Mouse (Mus musculus) T-cell, adult 2 months (primary cell): ENCODE data around the gene Ppp1r3g.
"Not testable (repeated sequence)": the region's sequence is repeated elsewhere in the genome, so short reads cannot be mapped to it uniquely, and the experiment has no call there.

Experiments
- DNase-seq: peaks from one replicate; pipeline ENCODE4 v3.0.0; 2022; ENCODE audit warnings: low spot score

Ppp1r3g gene

DNA sequence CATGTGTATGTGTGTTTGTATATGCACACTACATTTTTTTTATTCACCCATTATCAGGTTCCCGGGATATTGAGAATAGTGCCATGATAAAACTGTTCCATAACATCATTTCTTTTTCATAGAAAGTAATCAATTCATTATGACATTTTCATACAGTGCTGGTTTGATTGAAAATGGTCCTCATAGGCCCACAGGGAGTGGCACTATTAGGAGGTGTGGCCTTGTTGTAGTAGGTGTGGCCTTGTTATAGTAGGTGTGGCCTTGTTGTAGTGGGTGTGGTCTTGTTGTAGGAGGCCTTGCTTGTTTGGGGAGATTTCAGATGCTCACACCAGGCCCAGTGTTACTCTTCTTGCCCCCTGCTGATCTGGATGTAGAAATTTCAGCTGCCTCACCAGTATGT, at the start of gene Ppp1r3g:
TSS of gene Ppp1r3g (plus strand) at position 301 of the 400 bp plus-strand sequence.
- no peak for DNase-seq

DNA sequence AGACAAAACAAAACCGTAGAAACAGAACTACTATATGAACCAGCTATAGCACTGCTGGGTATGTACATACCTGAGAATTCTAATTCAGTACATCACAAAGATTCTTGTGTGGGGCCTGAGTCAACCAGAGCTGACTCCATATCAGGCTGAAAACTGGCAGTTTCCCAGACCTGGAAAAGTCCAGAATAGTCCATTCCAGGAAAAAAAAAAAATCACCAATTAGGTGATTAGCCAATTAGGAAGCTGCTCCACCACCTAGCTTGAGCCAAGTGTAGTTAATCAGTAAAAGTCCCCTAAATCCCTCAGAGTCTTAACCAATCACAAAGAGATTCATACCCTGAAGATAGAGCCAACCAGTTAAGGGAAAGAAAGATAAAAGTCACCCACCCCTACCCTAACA, 47.2 kb upstream of the Ppp1r3g start:
- no peak for DNase-seq

DNA sequence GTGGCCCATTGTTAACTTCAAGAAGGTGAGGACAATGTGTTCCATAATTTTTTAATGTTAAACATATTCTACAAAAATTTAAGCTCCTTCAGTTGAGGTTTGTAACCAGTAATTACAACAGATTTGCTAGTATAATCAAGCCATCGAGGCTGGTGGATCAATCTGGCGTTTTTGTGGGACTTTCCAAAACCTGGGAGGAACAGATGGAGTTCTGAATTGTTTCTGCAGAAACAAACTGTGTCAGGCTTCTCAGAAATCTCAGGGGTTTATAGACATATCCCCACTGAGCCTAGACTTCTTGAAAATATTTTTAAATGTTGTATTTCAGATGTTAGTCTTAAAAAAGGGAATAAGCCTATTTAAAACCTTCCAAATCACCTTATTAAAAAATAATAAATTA, 20.6 kb upstream of the Ppp1r3g start:
- DNase-seq: no peak

DNA sequence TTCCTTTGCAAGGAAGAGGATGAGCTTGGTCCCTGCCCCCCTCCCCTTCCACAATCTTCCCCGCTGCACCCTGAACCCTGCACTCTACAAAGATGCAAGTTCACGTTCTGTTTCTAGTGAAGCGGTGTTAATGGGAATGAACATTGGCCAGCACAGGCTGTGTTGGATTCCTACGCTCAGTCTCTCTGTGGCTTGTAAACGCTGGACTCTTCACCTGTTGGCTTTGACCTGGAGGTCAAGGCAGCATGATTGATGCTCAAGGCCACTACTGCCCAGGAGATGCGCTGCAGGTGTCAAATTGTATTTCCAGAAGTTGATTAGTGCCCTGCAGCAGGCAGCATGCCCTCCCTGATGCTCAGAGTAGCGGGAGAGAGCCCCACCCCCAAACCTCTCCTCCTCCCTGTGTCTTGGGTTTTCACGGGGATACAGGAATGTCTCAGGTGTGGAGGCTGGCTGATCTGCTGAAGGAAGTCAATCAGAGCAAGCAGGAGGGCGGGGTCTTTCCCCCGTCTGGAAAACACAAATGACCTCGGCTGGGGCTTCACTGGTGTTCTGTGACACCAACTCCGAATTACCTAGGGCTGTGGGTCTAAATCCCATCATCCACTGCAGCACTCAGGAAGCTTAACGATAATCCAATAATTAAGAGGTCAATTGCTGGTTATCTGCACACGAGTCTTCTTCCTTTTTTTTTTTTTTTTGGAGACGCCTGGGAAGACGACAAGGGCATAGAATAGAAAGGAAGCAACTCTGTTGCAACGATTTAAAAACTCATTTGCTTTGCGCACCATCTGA, 18.6 kb upstream of the Ppp1r3g start:
- no peak for DNase-seq

DNA sequence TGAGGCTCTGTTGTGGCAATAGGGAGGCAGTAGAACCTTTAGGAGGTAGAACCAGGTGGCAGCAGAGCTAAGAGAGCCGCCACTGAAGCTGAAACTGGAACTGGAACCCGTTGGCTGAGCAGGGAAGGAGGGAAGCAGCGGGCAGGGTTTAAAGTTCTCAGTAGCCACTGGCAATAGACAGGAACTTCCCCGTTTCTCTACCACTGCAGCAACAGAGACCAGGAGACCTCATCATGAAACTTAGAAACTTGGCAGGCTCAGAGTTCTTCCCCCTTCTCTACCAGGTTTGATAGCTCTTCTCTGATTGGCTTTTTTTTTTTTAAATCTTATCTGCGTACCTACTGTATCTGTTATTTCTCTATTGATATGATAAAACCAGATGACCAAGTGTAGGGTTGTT, 17.7 kb upstream of the Ppp1r3g start:
- no peak for DNase-seq

DNA sequence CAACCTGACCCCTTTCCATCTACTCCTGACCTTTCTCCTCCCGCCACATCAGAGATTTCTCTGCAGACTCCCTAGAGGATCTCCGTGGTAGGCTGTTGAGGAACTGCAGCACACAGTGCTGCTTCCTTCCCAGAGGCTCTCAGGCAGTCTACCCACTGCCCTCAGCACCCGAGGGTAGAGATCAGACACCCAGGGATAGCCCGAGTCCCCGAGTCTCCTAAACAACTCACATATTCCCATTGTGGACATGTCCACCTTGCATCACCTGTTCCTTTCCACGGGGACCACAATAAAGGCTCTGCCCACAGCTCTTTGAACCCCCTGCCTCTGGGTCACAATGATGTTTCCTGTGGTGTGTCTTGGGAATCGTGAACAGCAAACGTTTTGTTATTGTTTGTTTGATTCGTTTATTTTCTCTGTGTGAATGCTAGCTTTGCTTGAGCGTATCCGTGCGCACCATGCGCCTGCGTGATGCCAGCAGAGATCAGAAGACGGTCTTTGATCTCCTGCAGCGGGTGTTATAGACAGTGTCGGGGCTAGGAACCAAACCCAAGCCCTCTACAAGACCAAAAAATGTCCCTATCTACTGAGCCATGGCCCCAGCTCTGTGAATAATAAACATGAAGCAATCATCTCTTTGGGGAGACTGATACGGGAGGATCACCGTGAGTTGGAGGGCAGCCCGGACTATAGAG, 11.8 kb upstream of the Ppp1r3g start:
- no peak for DNase-seq

DNA sequence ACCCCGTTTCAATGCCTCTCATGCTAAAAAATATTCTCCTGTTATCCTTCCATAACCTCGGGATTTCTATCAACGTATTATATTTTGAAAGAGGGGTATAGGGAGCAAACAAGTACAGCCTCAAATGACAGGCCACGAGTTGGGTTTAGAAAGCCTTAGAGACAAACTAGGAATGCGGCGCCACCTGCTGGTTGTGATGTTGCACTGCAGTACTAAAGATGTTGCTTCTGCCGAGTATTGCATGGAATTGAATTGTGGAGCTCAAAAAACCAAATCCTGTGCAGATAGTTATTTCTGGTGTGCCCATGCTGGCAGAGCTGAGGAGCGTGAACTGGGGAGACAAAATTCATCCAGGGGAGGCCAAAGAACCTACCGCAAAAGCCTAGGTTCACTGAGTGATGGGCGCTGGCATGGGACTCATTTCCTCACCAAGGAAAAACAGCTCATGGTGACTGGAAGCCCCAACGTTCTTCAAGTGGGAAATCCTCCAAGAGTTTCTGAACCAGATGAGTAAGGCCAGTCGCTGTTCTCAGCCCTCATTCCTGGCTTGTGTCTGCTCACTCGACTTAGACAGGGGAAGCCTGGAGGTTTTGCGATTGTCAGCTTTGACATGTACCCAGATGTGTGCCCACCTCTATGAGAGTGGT, 11.2 kb upstream of the Ppp1r3g start:
- DNase-seq: peak; percentile 33

DNA sequence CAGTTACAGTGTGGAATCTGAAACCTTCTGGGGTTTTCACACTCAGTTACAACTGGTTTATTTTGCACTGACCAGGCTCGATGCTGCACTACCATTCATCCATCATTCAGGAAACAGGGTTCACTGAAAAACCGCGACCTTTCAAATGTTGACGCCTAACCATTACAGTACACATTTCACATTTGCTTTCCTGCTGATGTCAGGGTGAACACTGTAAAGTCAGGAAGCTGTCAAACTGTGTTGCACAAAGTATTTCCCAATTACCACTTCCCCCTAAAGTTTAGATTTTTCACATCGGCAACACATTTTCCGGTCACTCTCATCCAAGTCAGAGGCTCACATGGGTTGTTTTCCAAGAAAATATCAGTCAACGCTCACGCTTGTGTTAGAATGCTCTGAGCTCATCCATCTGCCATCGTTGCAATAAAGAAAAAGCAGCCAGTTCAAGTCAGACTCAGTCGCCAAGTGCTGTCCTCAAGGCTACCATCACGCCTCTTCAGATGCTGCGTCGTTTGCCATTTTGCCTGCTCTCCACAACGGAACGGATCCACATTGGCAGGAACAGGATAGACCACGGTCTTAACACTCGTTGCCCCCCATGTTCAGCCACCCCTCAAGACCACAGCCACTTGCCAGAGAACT, 8.7 kb upstream of the Ppp1r3g start:
- no peak for DNase-seq

DNA sequence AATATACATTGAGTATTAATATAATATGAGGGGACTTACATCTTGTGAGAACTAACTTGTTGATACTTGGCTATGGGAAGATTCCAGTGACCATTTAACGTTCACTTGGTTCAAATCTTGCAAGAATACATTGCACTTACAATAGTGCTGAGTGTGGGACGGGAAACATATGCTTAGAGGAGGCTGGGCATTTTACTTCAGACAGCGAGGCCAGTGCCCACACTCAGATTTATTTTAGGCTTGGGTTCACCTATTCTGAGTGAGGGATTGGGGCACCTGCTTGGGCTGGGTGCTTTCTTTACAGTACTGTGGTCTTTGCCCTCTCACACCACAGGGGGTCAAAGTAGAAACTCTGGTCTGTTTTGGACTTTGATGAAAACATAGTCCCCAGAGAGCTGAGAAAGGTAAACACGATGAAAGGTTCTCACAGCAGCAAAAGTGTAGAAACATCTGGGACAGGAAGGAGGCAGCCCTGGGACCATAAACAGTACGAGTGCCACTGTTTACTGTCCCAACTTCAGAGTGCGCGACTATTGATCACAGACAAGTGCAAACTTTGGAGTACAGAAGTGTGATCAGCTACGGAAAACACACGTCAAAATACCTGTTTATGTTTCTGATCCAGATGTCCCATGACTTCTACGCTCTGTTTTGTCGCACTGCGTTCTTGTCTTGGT, 890 bp downstream of the Ppp1r3g start:
- DNase-seq: no peak

DNA sequence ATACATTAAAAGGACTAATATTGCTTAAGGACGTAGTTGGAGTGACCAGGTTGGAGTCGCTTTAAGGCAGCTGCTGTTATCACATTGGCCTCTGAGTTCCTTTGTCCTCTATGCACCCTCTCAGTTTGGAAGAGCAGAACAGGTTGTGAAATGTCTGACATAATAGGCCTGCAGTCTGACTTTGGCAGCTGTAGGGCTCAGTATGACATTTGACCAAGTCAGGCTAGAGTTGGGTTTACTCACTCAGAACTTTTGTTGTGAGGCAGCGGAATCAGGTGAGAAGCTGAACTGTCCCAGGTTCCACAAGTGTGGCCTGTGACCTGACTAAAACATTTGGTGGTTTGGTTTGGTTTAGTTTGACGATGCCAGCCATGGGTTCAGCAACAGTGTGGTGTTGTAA, 4.9 kb downstream of the Ppp1r3g start:
- DNase-seq: no peak

DNA sequence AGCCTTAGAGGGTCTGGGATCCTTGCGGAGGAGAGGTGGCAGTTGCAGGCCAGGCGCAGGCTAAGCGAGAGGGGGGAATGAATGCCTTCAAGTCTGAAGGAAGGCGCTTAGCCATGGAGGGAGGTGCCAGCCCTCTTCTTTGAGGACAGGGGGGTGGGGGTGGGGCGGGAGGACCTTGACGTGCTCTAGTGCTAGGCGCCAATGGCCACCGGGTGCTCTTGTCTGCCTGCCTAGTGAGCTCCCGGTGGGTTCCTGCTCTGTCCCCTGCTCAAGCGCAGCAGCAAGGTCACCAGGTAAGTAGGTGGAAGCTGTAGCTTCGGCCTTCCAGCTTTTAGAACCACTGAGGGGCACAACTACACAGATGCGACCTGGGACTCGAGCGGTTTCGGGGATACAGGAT, 9.1 kb downstream of the Ppp1r3g start:
- no peak for DNase-seq

DNA sequence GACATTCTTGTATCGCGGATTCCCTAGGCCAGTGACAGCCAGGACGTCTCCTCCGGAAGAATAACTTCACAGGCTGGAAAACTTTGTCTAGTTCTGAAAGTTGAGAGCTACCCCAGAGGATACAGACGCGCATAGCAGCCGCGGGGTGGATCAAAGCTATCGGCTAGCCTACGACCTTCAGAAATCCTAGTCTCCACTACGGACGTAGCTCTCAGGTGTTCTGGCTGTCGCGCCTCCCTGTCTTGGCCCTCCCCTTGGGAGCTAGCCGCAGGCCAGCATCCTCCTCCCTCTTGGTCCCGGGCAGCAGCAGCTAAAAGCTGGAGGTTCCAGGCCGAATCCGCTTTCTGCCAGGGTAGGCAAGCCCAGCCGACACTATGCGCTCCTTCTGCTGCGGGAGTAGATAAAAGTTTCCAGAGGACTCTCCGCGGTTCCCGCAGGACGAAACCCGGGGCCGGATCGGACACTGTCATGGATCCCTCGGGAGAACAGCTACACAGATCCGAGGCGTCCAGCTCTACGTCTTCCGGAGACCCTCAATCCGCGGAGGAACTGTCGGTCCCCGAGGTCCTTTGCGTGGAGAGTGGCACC, 9.6 kb downstream of the Ppp1r3g start:
- no peak for DNase-seq

DNA sequence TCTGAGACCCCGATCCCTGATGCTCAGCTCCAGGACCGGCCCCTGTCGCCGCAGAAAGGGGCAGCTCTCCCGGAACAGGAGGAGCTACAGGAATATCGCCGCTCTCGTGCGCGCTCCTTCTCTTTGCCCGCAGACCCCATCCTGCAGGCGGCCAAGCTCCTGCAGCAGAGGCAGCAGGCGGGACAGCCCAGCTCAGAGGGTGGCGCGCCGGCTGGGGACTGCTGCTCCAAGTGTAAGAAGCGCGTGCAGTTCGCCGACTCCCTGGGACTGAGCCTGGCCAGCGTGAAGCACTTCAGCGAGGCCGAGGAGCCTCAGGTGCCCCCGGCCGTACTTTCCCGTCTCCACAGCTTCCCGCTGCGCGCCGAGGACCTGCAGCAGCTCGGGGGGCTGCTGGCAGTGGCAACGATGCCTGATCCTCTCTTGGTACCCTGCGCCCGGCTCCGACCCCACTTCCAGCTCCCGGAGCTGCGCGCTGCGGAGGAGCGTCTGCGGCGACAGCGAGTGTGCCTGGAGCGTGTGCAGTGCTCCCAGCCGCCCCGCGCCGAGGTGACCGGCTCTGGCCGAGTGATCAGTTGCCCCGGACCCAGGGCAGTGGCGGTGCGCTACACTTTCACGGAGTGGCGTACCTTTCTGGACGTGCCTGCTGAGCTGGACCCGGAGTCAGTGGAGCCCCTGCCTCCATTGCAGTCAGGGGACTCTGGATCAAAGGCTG, 10.2 kb downstream of the Ppp1r3g start:
- no peak for DNase-seq

DNA sequence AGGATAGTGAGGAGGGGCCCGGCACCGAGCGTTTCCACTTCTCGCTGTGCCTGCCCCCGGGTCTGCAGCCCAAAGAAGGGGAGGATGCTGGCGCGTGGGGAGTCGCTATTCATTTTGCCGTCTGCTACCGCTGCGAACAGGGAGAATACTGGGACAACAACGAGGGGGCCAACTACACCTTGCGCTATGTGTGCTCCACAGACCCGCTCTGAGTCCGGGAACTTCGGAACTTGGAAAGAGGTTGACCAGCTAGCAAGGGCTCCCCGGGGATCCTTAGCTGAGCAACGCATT, 10.7 kb downstream of the Ppp1r3g start:
- no peak for DNase-seq

DNA sequence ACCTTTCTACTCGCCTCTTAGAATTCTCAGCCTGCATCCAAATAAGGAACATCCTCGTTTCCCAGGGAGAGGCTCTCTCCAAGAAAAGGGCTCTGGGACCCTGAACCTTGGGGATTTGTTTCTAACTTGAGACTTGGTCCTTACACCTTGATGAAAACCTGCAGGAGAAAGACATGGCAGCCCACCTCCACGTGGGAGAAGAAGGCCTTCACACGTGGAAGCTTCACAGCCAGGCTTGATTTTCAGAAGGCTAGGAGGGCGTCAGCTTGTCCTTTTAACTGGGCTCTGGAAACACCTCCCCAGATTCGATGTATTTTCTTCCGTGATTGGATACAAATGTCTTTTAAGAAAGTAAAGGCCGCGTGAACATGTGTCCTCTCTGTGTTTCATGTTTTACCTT, 11.2 kb downstream of the Ppp1r3g start:
- no peak for DNase-seq

DNA sequence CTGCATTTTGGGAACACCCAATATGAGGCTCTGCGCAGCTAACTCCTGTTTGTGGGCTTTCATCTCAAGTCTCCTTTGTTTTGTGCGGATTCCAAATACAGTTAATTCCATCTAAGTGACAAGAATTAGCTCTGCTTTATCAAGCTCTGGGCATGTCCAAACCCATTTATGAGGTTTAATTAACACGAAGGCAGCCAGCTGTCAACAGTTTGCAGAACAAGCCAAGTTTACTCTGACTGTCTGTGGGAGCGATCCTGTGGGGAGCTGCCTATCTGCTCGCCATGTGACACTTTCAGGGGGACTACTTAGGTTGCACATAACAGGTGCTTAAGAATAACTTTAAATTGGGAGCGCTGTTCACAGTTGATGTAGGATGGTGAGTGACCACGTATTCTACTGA, 18.3 kb downstream of the Ppp1r3g start:
- no peak for DNase-seq

DNA sequence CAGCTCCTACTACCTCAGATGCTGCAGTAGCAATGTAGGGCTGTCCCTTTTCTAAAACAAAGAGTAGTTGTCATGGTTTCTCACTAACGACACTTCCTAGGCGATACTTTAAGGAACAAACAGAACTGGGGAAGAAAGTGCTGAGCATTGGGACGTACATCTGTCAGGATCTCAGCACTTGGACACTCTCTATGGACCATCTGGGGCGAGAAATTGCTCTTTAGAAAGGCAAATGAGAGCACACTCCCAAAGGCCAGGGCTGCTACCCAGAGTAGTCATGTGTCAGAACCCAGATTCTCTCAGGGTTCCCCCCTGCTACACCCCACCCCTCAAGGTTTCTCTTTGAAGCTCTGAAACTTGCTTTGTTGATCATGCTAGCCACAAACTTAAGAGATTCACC, 21.8 kb downstream of the Ppp1r3g start:
- no peak for DNase-seq

DNA sequence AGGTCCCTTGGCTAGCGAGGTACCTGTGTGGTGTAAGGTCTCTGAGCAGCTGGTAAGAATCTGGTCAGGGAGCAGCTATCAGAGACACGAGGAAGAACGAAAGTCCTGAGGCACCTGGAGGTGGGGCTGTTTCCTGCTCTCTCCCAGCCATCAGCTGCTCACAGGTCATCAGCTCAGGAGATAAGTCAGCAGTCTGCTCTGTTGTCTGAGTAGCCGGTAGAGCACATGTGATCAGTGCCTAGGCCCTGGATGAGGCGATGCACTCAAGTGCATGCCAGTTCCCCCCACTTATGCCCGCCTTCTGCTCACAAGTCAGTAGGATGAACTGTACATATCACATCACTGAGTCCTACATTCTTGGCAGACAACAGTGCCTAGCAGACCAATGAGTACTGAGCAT, 24.3 kb downstream of the Ppp1r3g start:
- DNase-seq: no peak

DNA sequence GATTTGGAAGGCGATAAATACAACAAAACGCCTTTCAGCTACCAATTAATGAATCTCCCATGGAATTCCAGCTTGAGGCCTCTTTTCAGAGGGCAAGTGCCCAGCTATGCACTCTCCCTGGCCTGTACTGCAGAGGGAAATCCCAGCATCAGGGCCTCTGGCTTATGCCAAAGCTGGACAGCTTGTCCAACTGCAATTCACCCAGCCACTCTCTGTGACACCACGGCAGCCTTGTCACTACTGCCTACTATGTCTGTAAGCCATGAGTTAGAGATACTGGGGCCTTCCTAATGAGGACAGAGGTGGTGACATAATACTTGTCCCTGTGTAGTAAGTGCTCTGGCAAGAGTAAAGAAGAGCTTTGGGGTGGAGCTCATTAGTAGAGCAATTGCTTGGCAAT, 30.7 kb downstream of the Ppp1r3g start:
- DNase-seq: no peak

DNA sequence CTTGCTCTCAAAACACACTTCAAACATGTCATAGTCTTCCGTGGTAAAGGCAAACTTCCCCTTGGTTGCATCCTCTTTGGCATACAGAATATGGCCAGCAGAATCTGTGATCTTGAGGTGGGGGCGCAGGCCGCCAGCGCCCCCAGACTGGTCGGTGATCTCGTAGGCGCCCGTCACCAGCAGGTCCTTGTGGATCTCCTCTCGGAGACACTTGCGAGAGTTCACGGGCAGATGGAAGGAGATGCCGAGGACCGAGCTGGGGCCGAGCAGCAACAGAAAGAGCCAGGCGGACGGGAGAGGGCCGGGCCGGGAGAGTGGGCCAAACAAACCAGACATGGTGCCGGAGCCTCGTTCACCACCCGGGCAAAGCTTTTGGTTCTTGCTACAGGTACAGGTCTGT, 32.5 kb downstream of the Ppp1r3g start:
- DNase-seq: not testable (repeated sequence)

DNA sequence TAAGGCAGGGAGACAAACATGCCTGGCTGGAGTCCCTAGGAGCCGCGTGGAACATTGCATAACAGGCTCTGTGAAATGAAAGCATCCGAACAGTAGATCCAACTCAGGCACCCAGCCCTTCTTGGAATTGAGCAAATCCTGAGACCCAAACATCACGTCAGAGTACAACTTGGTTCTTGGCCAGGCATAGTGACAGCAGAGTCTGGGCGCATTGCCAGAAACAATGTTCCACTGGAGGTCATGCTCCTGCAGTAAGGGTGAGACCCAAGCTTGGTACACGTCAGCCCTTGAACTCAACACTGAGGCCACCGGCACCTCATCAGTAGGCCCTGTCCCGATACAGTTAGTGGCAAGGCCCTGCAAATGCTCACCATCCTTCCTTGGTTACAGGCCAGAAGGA, 35.4 kb downstream of the Ppp1r3g start:
- DNase-seq: no peak
